Mouse (Mus musculus) lung, postnatal 0 days (tissue): ENCODE data around the gene Bri3.

Source experiments
- CTCF ChIP-seq: IDR thresholded peaks from 2 replicates; pipeline ENCODE4 v1.5.1; 2016; ENCODE audit warnings: antibody characterized with exemption, mild to moderate bottlenecking
- EP300 ChIP-seq: IDR thresholded peaks from 2 replicates; pipeline ENCODE4 v1.6.1; 2016; ENCODE audit warnings: antibody characterized with exemption, mild to moderate bottlenecking, control low read depth

DNA sequence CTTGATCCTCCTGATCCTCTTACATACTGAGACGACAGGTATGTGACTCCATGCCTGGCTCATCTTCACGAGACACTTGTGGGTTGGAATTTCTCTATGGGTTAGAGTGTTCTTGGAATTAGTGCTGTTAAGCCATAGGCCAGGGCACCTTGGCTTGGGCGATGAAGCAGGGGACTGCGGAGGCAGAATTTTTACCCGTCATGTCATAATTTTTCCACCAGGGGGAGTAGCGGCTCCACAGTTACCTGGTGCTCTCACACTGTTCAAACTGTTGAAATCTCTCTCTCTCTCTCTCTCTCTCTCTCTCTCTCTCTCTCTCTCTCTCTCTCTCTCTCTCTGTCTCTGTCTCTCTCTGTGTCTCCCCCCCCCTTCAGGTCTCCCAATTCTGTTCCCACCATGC, 143.6 kb downstream of the Bri3 start:
- TF ChIP-seq CTCF (peak; percentile 75), EP300 (no peak)
